Mouse (Mus musculus) heart, adult 10 weeks (tissue): Measurements from ENCODE around the gene Gm14698. TPM values are rescaled to one million over a fixed set of nuclear protein-coding genes. Genes with fewer than 3 reads are reported as not detected.

Experiments
- polyA plus RNA-seq: library from polyadenylated mRNA; stranded (reverse); fragments of 350-450 nt; fragmentation: Illumina TruSeq; extraction: RNeasy Lipid Tissue Mini Kit (QIAGEN cat#74804); gene quantifications from one replicate; pipeline ENCODE4 v1.2.3, GENCODE M21; 2014; ENCODE audit warnings: low read depth, low replicate concordance

Gm14698 gene
- polyA plus RNA-seq = 0.84 TPM

DNA sequence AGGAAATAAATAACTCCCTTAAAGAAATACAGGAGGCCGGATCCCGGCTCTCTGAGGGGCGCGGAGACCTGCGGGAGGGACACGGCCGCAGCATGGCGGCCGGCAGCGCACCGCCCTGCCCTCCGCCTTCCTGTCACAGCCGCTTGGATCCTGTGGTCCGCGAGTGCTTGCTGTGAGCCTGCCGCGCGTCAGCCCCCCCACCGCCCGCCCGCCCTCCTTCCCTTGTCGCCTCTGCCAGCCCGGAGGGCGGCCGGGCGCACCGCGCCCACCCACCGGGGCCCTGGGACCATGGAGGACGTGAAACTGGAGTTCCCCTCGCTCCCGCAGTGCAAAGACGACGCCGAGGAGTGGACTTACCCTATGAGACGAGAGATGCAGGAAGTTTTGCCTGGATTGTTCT, at the start of gene Gm14698:
Gene Gm14698, plus strand, starts transcription at position 35 of the 400 bp plus-strand sequence.

Other genes starting within 250 kb of the Gm14698 start
- gene Fmr1, start 142.6 kb upstream of the Gm14698 start, polyA plus RNA-seq = 15.9 TPM
- 2.0 TPM for gene Fmr1nb, start 59.3 kb upstream of the Gm14698 start, polyA plus RNA-seq
- not detected for gene Gm6812, start 72.0 kb downstream of the Gm14698 start, polyA plus RNA-seq